Mouse (Mus musculus): ENCODE measurements around the gene Tmem35b. TPM values are rescaled to one million over a fixed set of nuclear protein-coding genes. Genes with fewer than 3 reads are reported as not detected.
A peak's percentile ranks its signal among the peaks of the same experiment; 100 is the strongest.

Tmem35b gene
- polyA plus RNA-seq, 1 experiment from 2014 or later, result 21.0 TPM

GRCm38 (mm10) chr4:127155757-127156156 lies 32.3 kb downstream of the Tmem35b start:
- H3K9ac ChIP-seq (ENCODE audit: low read length), result no peak overlapping the region
- H3K4me2 ChIP-seq (ENCODE audit: low read depth, low read length), result no peak overlapping the region
- no peak overlapping the region for H3K4me3 ChIP-seq (ENCODE audit: low read length)
- H3K36me3 ChIP-seq (ENCODE audit: control insufficient read depth, insufficient read depth, low read length), result no peaks in the 10 kb centered on the region
- no peak for ATAC-seq (ENCODE audit: low read depth)
- 53% methylated on average over 5 of the region's 5 CpGs for WGBS
- no peak overlapping the region for H3K27ac ChIP-seq (ENCODE audit: low read length)
- no peaks in the 10 kb centered on the region for H3K9me3 ChIP-seq (ENCODE audit: control insufficient read depth, low read length)
- no peaks in the 10 kb centered on the region for H3K27me3 ChIP-seq (ENCODE audit: control insufficient read depth, insufficient read depth, low read depth, low read length)
- H3K4me1 ChIP-seq (replicated peaks; ENCODE audit: control insufficient read depth, insufficient read depth, low read length), result no peaks in the 10 kb centered on the region

DNA sequence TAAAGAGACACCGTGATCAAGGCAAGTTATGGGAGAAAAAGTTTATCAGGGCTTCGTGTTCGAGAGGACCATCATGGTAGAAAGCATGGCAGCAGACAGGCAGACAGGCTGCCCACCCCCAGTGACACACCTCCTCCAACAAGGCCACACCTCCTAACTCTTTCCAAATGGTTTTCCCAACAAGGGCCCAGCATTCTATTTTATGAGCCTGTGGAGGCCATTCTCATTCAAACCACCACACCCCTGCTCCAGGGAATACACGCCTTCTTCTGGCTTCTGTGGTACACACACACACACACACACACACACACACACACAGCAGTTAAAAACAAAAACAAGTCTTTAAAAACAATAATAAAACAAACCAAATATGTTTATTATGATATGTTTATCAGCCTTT lies 34.3 kb downstream of the Tmem35b start:
- no peak overlapping the region for H3K4me3 ChIP-seq (ENCODE audit: low read length)
- H3K9ac ChIP-seq (ENCODE audit: low read length), result no peak overlapping the region
- H3K4me2 ChIP-seq (ENCODE audit: low read depth, low read length), result no peak overlapping the region
- H3K36me3 ChIP-seq (ENCODE audit: control insufficient read depth, insufficient read depth, low read length), result no peaks in the 10 kb centered on the region
- no peaks in the 10 kb centered on the region for H3K27me3 ChIP-seq (ENCODE audit: control insufficient read depth, insufficient read depth, low read depth, low read length)
- no peak overlapping the region for H3K27ac ChIP-seq (ENCODE audit: low read length)
- WGBS, result 84% methylated on average over 4 of the region's 4 CpGs
- no peaks in the 10 kb centered on the region for H3K9me3 ChIP-seq (ENCODE audit: control insufficient read depth, low read length)
- no peak for ATAC-seq (ENCODE audit: low read depth)
- H3K4me1 ChIP-seq (replicated peaks; ENCODE audit: control insufficient read depth, insufficient read depth, low read length), result no peaks in the 10 kb centered on the region

- Histone ChIP-seq H3K9ac (ENCODE audit: low read length) (no peak overlapping the region), H3K4me1 (replicated peaks; ENCODE audit: control insufficient read depth, insufficient read depth, low read length) (peaks cover 8% of the 10 kb centered on the region), H3K27ac (ENCODE audit: low read length) (no peak overlapping the region), H3K4me3 (ENCODE audit: low read length) (no peak overlapping the region), H3K9me3 (ENCODE audit: control insufficient read depth, low read length) (no peaks in the 10 kb centered on the region), H3K27me3 (ENCODE audit: control insufficient read depth, insufficient read depth, low read depth, low read length) (peaks cover 15% of the 10 kb centered on the region), H3K36me3 (ENCODE audit: control insufficient read depth, insufficient read depth, low read length) (no peaks in the 10 kb centered on the region), H3K4me2 (ENCODE audit: low read depth, low read length) (no peak overlapping the region)
- WGBS, result 49% methylated on average over 8 of the region's 8 CpGs
- ATAC-seq (ENCODE audit: low read depth), result no peak
Measured at GRCm38 (mm10) chr4:127163926-127164325, 40.4 kb downstream of the Tmem35b start.

DNA sequence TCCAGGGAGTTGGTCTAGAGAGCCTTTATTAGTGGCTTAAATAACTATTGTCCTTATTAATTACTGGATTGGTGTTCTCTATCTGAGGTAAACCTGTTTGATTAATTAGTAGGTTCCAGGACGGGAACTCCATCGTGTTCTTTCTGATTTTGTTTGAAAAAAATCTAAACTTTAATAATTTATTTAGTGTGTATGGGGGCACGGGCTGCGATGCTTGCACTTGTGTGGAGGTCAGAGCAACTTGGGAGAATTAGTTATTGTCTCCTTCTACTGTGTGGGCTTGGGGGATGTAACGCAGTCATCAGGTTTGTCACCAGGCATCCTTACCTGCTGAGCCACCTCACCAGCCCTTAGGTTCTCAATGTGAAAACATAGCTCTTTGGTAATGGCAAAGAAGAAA lies 43.6 kb downstream of the Tmem35b start:
- peaks cover 35% of the 10 kb centered on the region for H3K27me3 ChIP-seq (ENCODE audit: control insufficient read depth, insufficient read depth, low read depth, low read length)
- H3K9ac ChIP-seq (ENCODE audit: low read length), result no peak overlapping the region
- H3K4me3 ChIP-seq (ENCODE audit: low read length), result no peak overlapping the region
- H3K4me1 ChIP-seq (replicated peaks; ENCODE audit: control insufficient read depth, insufficient read depth, low read length), result peaks cover 14% of the 10 kb centered on the region
- WGBS, result 64% methylated on average over 5 of the region's 5 CpGs
- H3K9me3 ChIP-seq (ENCODE audit: control insufficient read depth, low read length), result no peaks in the 10 kb centered on the region
- H3K36me3 ChIP-seq (ENCODE audit: control insufficient read depth, insufficient read depth, low read length), result no peaks in the 10 kb centered on the region
- H3K4me2 ChIP-seq (ENCODE audit: low read depth, low read length), result no peak overlapping the region
- no peak for ATAC-seq (ENCODE audit: low read depth)
- H3K27ac ChIP-seq (ENCODE audit: low read length), result no peak overlapping the region

GRCm38 (mm10) chr4:127167731-127168130 lies 44.2 kb downstream of the Tmem35b start:
- no peak for ATAC-seq (ENCODE audit: low read depth)
- WGBS, result 19% methylated on average over 8 of the region's 8 CpGs
- Histone ChIP-seq H3K9ac (ENCODE audit: low read length) (no peak overlapping the region), H3K36me3 (ENCODE audit: control insufficient read depth, insufficient read depth, low read length) (no peaks in the 10 kb centered on the region), H3K4me2 (ENCODE audit: low read depth, low read length) (peak overlapping the region; percentile 100; the same call in 1 of the 2 replicates), H3K9me3 (ENCODE audit: control insufficient read depth, low read length) (no peaks in the 10 kb centered on the region), H3K27ac (ENCODE audit: low read length) (no peak overlapping the region), H3K27me3 (ENCODE audit: control insufficient read depth, insufficient read depth, low read depth, low read length) (peaks cover 35% of the 10 kb centered on the region), H3K4me1 (replicated peaks; ENCODE audit: control insufficient read depth, insufficient read depth, low read length) (peaks cover 14% of the 10 kb centered on the region), H3K4me3 (ENCODE audit: low read length) (peak overlapping the region; percentile 72; the same call in 1 of the 2 replicates)

DNA sequence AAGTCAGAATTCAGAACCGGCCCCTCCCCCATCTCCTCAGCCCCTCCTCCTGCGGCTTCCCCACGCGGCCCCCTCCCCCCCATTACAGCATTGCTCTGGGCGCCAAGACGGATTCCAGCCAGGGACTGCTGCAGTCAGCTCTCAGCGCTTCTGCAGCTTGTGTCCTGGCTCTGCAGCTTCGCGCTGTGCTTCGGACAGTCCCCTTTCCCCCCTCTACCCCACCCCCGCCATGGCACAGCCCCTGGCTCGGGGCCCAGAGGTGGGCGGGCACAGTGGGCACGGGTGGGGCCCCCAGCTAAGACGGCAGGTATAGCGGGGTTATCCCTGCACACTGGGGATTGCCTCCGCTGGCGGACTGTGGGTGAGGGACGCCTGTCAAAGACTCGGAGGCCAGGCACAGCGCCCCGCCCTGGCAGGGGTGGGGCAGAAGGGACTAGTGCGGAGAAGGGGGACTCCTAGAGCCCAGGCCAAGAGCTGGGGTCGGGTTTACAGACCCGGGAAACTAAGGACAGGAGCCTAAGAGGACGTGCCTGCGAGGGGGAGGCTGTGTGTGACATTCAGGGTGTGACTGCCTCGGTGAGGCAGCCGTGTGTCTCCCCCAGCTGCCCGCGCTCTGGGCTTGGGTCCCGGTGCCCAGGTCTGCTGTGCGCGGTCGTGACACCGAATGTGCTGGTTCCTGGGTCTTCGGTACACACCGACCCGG lies 44.9 kb downstream of the Tmem35b start:
- Histone ChIP-seq H3K27ac (ENCODE audit: low read length) (no peak overlapping the region), H3K9me3 (ENCODE audit: control insufficient read depth, low read length) (no peaks in the 10 kb centered on the region), H3K9ac (ENCODE audit: low read length) (peak overlapping the region; percentile 69), H3K27me3 (ENCODE audit: control insufficient read depth, insufficient read depth, low read depth, low read length) (peaks cover 35% of the 10 kb centered on the region), H3K36me3 (ENCODE audit: control insufficient read depth, insufficient read depth, low read length) (no peaks in the 10 kb centered on the region), H3K4me3 (ENCODE audit: low read length) (peak overlapping the region; percentile 72), H3K4me2 (ENCODE audit: low read depth, low read length) (peak overlapping the region; percentile 100), H3K4me1 (replicated peaks; ENCODE audit: control insufficient read depth, insufficient read depth, low read length) (peaks cover 14% of the 10 kb centered on the region)
- peak; percentile 76 for ATAC-seq (ENCODE audit: low read depth)
- 1% methylated on average over 37 of the region's 39 CpGs for WGBS

GRCm38 (mm10) chr4:127168914-127169345 lies 45.4 kb downstream of the Tmem35b start, which contains the start of gene Dlgap3:
Gene Dlgap3 (plus strand): TSS chr4:127169204.
- no peaks in the 10 kb centered on the region for H3K36me3 ChIP-seq (ENCODE audit: control insufficient read depth, insufficient read depth, low read length)
- H3K9me3 ChIP-seq (ENCODE audit: control insufficient read depth, low read length), result no peaks in the 10 kb centered on the region
- ATAC-seq (ENCODE audit: low read depth), result peak; percentile 77
- peak within 1 kb of the TSS; percentile 100 for H3K4me2 ChIP-seq (ENCODE audit: low read depth, low read length)
- peaks cover 35% of the 10 kb centered on the region for H3K27me3 ChIP-seq (ENCODE audit: control insufficient read depth, insufficient read depth, low read depth, low read length)
- no peak within 1 kb of the TSS for H3K27ac ChIP-seq (ENCODE audit: low read length)
- peak within 1 kb of the TSS; percentile 69 for H3K9ac ChIP-seq (ENCODE audit: low read length)
- WGBS, result 0% methylated on average over 18 of the region's 67 CpGs
- peak within 1 kb of the TSS; percentile 72 for H3K4me3 ChIP-seq (ENCODE audit: low read length)
- H3K4me1 ChIP-seq (replicated peaks; ENCODE audit: control insufficient read depth, insufficient read depth, low read length), result peaks cover 14% of the 10 kb centered on the region

- Histone ChIP-seq H3K9me3 (ENCODE audit: control insufficient read depth, low read length) (no peaks in the 10 kb centered on the region), H3K27me3 (ENCODE audit: control insufficient read depth, insufficient read depth, low read depth, low read length) (peaks cover 35% of the 10 kb centered on the region), H3K9ac (ENCODE audit: low read length) (peak overlapping the region; percentile 69), H3K4me2 (ENCODE audit: low read depth, low read length) (peak overlapping the region; percentile 100), H3K36me3 (ENCODE audit: control insufficient read depth, insufficient read depth, low read length) (no peaks in the 10 kb centered on the region), H3K4me3 (ENCODE audit: low read length) (peak overlapping the region; percentile 72), H3K27ac (ENCODE audit: low read length) (no peak overlapping the region), H3K4me1 (replicated peaks; ENCODE audit: control insufficient read depth, insufficient read depth, low read length) (peaks cover 14% of the 10 kb centered on the region)
- ATAC-seq (ENCODE audit: low read depth), result peak; percentile 62
- 3% methylated on average over 46 of the region's 51 CpGs for WGBS
Measured at GRCm38 (mm10) chr4:127169346-127170221, 46.1 kb downstream of the Tmem35b start.

DNA sequence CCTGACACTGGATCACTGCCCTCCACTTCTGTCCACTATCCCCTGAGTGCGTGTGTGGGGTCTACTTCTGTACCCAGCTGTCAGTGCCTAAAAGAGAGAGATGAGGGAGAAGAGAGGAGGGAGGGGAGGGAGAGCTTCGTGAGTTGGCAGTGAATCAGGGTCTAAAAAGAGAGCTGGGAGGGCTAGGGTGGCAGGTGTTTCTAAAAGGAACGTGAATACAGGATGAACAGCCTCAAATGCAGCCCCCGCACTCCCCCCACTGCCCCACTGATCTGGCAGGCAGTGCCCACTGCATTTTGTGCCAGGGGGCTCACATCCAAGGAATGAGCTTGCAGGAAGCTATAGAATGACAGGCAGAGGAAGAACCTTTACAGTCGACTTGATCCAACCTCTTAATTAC lies 47.4 kb downstream of the Tmem35b start:
- Histone ChIP-seq H3K9ac (ENCODE audit: low read length) (no peak overlapping the region), H3K36me3 (ENCODE audit: control insufficient read depth, insufficient read depth, low read length) (no peaks in the 10 kb centered on the region), H3K4me2 (ENCODE audit: low read depth, low read length) (no peak overlapping the region), H3K4me3 (ENCODE audit: low read length) (no peak overlapping the region), H3K27me3 (ENCODE audit: control insufficient read depth, insufficient read depth, low read depth, low read length) (peaks cover 35% of the 10 kb centered on the region), H3K4me1 (replicated peaks; ENCODE audit: control insufficient read depth, insufficient read depth, low read length) (peaks cover 14% of the 10 kb centered on the region), H3K9me3 (ENCODE audit: control insufficient read depth, low read length) (no peaks in the 10 kb centered on the region), H3K27ac (ENCODE audit: low read length) (no peak overlapping the region)
- no peak for ATAC-seq (ENCODE audit: low read depth)
- WGBS, result 41% methylated on average over 5 of the region's 5 CpGs
